Mouse (Mus musculus) hindlimb bud, embryonic 11.5 days (tissue): ENCODE data around the gene Limch1.

Experiments used
- DNase-seq: peaks from one replicate; pipeline ENCODE4 v3.0.0-alpha.2; 2012; ENCODE audit warnings: low read depth, low spot score; ENCODE audit errors: extremely low spot score

Gene Limch1

DNA sequence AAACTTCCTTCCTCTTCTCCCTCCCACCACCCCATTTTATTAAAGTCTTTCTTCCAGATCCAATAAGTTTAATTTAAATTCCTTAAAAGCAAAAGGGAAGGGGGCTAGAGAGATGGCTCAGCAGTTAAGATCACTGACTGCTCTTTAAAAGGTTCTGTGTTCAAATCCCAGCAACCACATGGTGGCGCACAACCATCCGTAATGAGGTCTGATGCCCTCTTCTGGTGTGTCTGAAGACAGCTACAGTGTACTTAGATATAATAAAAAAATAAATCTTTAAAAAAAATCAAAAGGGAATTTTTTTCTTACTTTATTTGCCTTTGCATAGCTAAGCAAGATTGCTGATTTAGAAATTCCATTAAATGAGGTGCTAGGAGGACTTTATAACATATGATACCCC, 37.2 kb downstream of the Limch1 start:
- DNase-seq = no peak

- DNase-seq = no peak
These were observed 39.2 kb downstream of the Limch1 start for GRCm38 (mm10) chr5:66784624-66785361.

- no peak for DNase-seq
These were observed 40.5 kb downstream of the Limch1 start for GRCm38 (mm10) chr5:66785995-66786620.

DNA sequence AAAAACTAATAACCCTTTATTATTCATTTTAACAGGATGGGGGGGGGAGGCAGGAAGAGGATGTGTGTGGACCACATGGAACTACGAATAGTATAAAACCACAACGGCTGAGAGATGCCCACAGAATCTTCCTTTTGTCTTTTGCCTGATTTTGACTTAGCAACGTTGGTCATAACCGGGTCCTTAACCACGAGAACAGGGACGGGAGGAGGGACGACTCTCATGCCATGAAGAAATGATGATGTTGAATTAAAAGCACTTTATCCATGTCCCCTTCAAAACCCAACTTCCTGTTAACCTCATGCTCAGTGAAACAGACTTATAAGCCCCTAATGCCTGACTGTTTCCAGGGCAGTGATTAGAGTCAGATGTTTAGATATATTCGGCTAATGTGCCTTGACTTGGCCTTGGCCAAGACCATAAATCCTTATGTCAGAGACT, 41.0 kb downstream of the Limch1 start:
- DNase-seq = no peak

- DNase-seq = no peak
These were observed 43.4 kb downstream of the Limch1 start for GRCm38 (mm10) chr5:66789041-66789440.

GRCm38 (mm10) chr5:66791161-66791560, 45.5 kb downstream of the Limch1 start:
- DNase-seq = no peak

DNA sequence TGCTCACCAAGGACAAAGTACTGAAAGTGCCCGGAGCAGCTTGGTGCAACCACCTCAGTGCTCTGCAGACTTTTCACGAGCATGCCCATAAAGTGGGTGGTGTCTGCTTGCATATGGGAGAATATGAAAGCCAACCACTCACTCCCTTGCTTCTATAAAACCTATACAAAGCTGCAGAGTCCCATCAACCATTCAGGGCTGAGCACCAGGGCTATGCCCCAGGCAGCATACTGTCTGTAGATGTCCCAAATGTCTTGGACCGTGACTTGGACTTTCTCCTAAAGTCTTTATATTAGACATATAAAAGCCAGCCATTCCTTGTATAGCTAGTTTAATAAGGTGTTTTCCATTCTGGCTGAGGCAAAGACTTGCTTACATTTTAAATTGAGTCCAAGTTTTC, 47.6 kb downstream of the Limch1 start:
- no peak for DNase-seq

DNA sequence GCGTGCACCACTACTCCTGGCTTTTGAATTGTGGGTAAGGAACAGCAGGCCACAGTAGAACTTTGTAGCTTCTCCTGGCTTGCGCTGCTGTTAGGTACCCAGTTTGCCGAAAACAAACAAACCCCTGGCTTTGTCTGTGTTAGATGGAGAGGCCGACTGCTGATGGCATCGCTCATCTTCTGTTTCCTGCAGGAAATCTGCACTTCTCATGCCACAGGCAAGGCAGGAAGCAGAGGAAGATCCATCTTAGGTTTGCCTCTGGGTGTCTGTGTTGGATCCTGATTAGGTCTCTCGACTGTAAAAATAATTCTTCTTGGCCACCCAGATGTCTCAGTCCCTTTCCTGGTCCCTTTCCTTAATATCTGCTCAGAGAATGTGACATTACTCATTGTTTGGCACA, 51.7 kb downstream of the Limch1 start:
- DNase-seq = no peak

DNA sequence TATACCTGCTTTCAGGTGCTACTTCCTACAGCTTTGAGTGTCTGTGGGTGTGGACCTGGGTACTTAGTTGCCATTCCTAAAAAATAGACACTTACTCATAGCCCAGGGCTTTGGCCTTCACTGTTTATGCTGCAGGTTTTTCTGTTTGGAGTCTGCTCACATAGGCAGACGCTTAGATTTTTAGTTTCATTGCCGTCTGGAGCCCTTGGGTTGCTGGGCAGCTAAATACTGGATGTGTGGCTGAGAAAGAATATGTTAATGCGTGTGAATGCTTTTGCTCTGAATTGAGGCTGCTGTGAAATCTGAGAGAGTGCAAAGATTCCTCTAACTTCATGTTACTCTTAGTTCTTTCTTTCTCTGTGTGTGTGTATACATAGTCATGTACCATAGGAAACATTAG, 52.5 kb downstream of the Limch1 start:
- no peak for DNase-seq

- DNase-seq = no peak
These were observed 53.0 kb downstream of the Limch1 start for GRCm38 (mm10) chr5:66798591-66799003.

DNA sequence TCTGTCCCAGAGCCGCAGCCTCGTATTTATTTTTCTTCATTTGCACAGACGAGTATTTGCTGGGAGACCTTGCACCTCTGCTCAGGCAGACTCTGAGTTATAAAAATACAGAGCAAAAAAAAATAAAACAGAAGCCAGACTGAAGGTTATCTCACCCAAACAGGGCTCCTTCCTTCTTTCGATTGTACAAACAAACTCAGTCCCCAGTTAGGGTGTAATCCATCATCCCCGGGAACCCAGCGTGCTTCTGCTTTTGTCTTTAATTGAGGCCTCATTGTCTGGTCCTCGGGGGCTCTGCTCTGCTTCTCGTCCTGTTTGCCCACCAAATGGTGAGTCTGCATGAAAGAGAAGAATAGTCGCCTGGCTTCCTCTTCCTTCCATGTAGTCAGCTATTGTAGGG, 54.6 kb downstream of the Limch1 start:
- no peak for DNase-seq

- no peak for DNase-seq
These were observed 55.4 kb downstream of the Limch1 start for GRCm38 (mm10) chr5:66800977-66801376.

GRCm38 (mm10) chr5:66802196-66802595, 56.6 kb downstream of the Limch1 start:
- DNase-seq = no peak

DNA sequence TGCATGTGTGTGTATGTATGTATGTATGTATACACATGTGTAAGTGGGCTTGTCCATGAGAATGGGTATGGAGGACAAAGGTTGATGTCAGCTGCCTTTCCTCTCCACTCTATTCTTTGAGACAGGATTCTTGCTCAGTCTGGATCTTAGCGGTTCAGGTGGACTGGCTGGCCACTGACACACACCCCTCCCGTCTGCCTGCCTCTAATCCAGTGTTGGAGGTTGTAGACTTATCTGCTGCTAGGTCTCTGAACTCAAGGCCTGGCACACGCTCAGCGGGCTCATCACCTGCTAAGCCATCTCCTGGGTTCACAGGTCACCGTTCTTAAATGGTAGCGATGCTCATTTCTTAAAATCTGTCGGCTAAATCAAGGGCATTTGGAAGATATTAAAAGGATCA, 60.7 kb downstream of the Limch1 start:
- DNase-seq = no peak

DNA sequence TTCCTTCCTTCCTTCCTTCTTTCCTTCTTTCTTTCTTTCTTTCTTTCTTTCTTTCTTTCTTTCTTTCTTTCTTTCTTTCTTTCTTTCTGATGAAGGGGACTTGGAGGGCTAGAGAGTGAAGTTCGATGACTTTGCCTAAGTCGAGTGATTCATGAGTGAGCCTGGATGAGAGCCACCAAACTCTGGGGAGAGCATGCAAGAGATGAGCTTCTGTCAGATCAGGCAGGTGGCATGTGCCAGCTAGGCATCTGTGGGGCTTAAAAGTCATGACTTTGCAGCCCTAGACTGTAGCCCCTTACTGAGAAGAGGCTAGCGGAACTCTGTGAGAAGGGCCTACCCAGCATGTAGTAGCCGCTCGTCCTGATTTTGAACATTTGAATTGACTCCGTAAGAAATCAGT, 62.1 kb downstream of the Limch1 start:
- no peak for DNase-seq

DNA sequence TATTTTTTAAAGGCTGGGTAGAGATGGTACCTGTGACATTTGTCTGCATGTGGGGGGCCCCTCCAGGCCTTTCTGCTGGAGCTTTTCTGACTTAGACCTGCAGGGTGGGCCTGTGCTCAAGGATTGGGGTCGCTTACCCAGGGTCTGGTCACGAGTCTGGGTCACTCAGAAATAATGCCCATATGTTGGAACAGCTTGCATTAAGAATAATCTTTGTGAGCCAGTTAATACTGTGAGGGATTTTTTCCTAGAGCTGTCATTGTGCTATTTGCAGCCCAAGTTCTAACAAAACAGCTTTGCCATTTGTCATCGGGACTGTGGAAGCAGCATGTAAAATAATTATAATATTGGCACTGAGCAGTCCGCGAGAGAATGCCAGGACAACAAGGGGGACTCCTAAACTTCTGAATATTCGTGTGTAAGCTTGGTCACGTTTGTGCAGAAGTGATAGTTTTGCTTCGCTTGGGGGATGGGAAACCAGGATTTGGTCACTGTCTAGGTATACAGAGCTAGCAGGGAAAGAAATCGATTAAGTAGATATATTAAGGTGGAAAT, 63.5 kb downstream of the Limch1 start:
- DNase-seq = no peak

DNA sequence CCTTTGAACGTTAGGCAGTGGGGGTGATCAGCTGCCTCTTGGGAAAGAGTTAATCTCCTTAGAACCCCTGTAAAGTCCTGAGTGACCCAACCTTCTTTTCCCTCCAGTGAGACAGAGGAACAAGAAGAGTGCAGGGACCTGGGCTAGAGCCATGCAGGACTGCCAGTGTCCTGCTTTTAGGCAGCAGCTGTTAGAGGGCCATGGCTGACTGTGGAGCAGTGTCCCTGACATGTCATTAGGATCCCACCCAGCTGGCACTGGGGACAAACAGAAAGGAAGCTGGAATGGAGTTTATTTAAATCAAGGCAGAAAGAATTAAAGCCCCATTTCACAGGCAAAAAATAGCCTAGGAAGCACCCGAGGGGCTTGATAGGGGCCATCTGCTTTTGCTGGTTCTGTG, 64.8 kb downstream of the Limch1 start:
- DNase-seq = no peak

- no peak for DNase-seq
These were observed 69.0 kb downstream of the Limch1 start for GRCm38 (mm10) chr5:66814674-66815073.

DNA sequence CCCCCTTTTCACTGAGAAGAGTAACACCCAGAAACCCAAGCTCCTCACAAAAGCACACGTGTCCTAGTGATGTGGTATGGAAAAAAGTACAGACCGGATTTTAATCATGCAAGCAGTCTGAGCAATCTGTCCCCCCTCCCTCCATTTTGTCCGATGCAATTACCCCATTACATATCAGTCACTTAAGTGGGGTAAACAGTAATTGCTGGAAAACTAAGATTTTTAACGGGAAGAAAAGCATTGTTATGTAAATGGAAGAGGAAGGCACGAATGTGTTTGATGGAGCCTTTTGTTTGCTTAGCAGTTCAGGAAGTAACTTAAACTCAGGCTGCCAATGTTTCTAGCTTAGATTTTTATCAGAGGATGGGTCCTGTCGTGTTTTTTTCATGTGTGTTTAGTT, 70.2 kb downstream of the Limch1 start:
- DNase-seq = no peak

DNA sequence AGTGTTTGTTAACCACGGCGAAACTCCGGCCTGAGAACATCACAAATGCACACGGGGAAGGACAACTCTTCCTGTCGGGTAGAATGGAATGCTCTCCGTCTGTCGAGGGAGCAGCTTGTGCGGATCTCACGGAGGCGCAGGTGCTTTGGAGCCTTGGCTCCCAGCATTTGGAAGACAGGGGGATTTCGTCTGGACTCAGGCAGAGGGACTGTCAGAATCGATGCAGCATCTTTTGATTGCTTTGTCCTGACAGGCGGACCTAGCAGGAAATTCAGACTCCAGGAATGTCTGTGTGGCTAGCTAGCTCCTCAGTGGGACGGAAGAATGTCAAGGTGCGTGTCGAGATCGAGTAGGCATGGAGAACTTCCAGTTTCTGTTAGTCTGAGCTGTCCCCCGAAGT, 71.1 kb downstream of the Limch1 start:
- no peak for DNase-seq

GRCm38 (mm10) chr5:66817184-66817956, 71.7 kb downstream of the Limch1 start:
- DNase-seq = no peak
